Mouse (Mus musculus): ENCODE measurements around the gene Zfp980. TPM values are rescaled to one million over a fixed set of nuclear protein-coding genes. Genes with fewer than 3 reads are reported as not detected.
"Not testable (repeated sequence)": the region's sequence is repeated elsewhere in the genome, so short reads cannot be mapped to it uniquely, and the experiment has no call there.

The Zfp980 gene
- polyA plus RNA-seq, 1 experiment from 2014 or later, result not detected

DNA sequence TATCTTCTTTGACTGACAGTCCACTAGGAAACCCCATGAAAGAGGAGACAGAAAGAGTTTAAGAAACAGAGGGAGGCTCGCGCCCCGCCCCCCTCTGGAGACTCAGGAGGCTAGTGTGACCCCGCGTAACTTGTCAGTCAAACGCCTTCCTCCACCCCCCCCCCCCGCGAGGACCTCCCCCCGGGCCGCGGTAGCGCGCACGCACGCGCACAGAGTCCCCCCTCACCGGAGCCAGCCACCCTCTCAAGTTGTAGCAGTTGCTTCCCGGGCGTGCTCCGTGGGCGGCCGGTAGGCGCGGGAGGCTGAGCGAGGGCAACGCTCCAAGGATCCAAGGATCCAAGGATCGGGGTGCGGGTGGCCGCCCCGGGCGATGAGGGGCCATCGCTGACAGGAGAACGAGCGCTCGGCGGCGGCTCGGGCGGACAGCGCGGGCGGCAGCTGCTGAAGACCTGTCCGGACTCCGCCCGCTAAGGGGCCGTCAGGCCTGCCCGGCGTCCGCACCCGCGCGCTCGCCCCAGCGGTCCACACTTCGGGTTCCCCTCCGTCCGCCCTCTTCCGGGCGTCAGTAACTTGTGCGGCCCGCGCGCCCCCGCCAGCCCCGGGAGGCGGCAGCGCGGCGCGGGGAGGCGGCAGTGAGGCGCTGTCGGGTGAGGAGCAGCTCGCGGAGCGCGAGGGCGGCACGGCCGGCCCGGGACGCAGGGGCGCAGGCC, 74.6 kb downstream of the Zfp980 start:
- not testable (repeated sequence) for H3K27ac ChIP-seq; H3K27me3 ChIP-seq (ENCODE audit: insufficient read depth, low read length); H3K9me3 ChIP-seq (replicated peaks; ENCODE audit: low read length); H3K4me1 ChIP-seq (replicated peaks; ENCODE audit: insufficient read depth, low read length); H3K36me3 ChIP-seq (ENCODE audit: insufficient read depth, low read length); H3K9ac ChIP-seq (ENCODE audit: low read depth, low read length)
- Histone ChIP-seq H3K4me3 (replicated peaks; ENCODE audit: low read depth, low read length) (peak overlapping the region; percentile 23), H3K4me2 (ENCODE audit: low read length) (peak overlapping the region; percentile 46)
- peak; percentile 12 for DNase-seq (ENCODE audit: low spot score)
- WGBS, result 2% methylated on average over 40 of the region's 83 CpGs
- ATAC-seq (replicated peaks; ENCODE audit: low FRiP score, low read depth), result peak; percentile 95

DNA sequence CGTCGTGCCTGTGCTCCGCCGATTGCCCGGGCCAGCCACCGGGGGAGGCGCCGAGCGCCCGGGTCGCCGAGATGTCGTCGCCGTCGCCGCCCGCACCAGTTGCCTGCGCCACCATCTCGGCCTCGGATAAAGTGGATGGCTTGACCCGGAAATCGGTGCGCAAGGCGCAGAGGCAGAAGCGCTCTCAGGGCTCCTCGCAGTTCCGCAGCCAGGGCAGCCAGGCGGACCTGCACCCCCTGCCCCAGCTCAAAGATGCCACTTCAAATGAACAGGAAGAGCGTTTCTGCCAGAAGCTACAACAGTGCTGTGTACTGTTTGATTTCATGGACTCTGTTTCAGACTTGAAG, 75.1 kb downstream of the Zfp980 start:
- H3K27ac ChIP-seq; H3K4me2 ChIP-seq (ENCODE audit: low read length); H3K4me3 ChIP-seq (replicated peaks; ENCODE audit: low read depth, low read length); H3K9ac ChIP-seq (ENCODE audit: low read depth, low read length); ATAC-seq (replicated peaks; ENCODE audit: low FRiP score, low read depth); H3K27me3 ChIP-seq (ENCODE audit: insufficient read depth, low read length); H3K4me1 ChIP-seq (replicated peaks; ENCODE audit: insufficient read depth, low read length); H3K36me3 ChIP-seq (ENCODE audit: insufficient read depth, low read length); DNase-seq (ENCODE audit: low spot score); H3K9me3 ChIP-seq (replicated peaks; ENCODE audit: low read length): not testable (repeated sequence)
- no CpG with 5 or more reads among the region's 30 CpGs for WGBS

Other genes with a start within 250 kb of the Zfp980 start
- gene Zfp990, start 159.9 kb upstream of the Zfp980 start, polyA plus RNA-seq (2015; fragmentation: Nextera tagmentation; extraction: Ambion mirVana), result 0.15 and 0.17 TPM in 2 replicates
- 2.1 and 2.4 TPM in 2 replicates for gene Gm13212, start 85.5 kb upstream of the Zfp980 start, polyA plus RNA-seq (2015; fragmentation: Nextera tagmentation; extraction: Ambion mirVana)
- gene Zfp986, start 198.1 kb downstream of the Zfp980 start, polyA plus RNA-seq (2015; fragmentation: Nextera tagmentation; extraction: Ambion mirVana), result not detected in 2 replicates